Mouse (Mus musculus) MEL (cell line): Measurements from ENCODE around the gene Phf23. TPM values are rescaled to one million over a fixed set of nuclear protein-coding genes. Genes with fewer than 3 reads are reported as not detected.

Experiments
- DNase-seq: peaks from one replicate; pipeline ENCODE4 v3.0.0; 2011; ENCODE audit warnings: low read depth, low spot score
- H3K27ac ChIP-seq: 2 replicates; pipeline ENCODE4 v1.5.1; 2012; ENCODE audit warnings: low read depth, mild to moderate bottlenecking, control low read depth, low read length, moderate library complexity; ENCODE audit not compliant: control insufficient read depth
- H3K27me3 ChIP-seq, 2 experiments: fragments of 150-350 bp in 1 of 2; sonication (generic) in 1 of 2; 2 replicates each; pipeline ENCODE4 v1.6.1; 2012; ENCODE audit warnings: low read length in 2 of 2, mild to moderate bottlenecking in 2 of 2, improper control_type of control experiment in 1 of 2, moderate library complexity in 1 of 2; ENCODE audit not compliant: insufficient read depth in 2 of 2, control insufficient read depth in 1 of 2
- H3K36me3 ChIP-seq, 2 experiments: 2 replicates each; pipeline ENCODE4 v1.6.1; 2012 to 2014; ENCODE audit warnings: low read length in 2 of 2, improper control_type of control experiment in 1 of 2, inconsistent platforms in 1 of 2, mild to moderate bottlenecking in 1 of 2; ENCODE audit not compliant: insufficient read depth in 2 of 2, control insufficient read depth in 1 of 2
- H3K4me1 ChIP-seq, 2 experiments: fragments of 150-350 bp in 1 of 2; sonication (generic) in 1 of 2; 2 replicates each; pipeline ENCODE4 v1.6.1; 2012; ENCODE audit warnings: low read length in 2 of 2, improper control_type of control experiment in 1 of 2, mild to moderate bottlenecking in 1 of 2; ENCODE audit not compliant: insufficient read depth in 2 of 2, control insufficient read depth in 1 of 2
- H3K4me3 ChIP-seq, 2 experiments: fragments of 150-350 bp in 1 of 2; sonication (generic) in 1 of 2; 2 replicates each; pipeline ENCODE4 v1.5.1; 2012; ENCODE audit warnings: low read depth in 2 of 2, low read length in 2 of 2, mild to moderate bottlenecking in 2 of 2, moderate library complexity in 2 of 2, control low read depth in 1 of 2, improper control_type of control experiment in 1 of 2; ENCODE audit not compliant: control insufficient read depth in 1 of 2, insufficient read depth in 1 of 2
- H3K79me2 ChIP-seq: 2 replicates; pipeline ENCODE4 v1.6.1; 2012; ENCODE audit warnings: mild to moderate bottlenecking, low read length, moderate library complexity; ENCODE audit not compliant: control insufficient read depth, poor library complexity, insufficient read depth
- H3K9ac ChIP-seq: 2 replicates; pipeline ENCODE4 v1.6.1; 2012; ENCODE audit warnings: low read depth, mild to moderate bottlenecking, control low read depth, low read length, moderate library complexity; ENCODE audit not compliant: control insufficient read depth, poor library complexity, severe bottlenecking
- H3K9me3 ChIP-seq: fragments of 150-350 bp; sonication (generic); replicated peaks from 2 replicates; pipeline ENCODE4 v1.6.1; 2012; ENCODE audit warnings: mild to moderate bottlenecking, low read length, improper control_type of control experiment, moderate library complexity; ENCODE audit not compliant: insufficient read depth
- BHLHE40 ChIP-seq: IDR thresholded peaks from 2 replicates; pipeline ENCODE4 v1.6.1; 2012; ENCODE audit warnings: low read depth, mild to moderate bottlenecking, inconsistent platforms, low read length, improper control_type of control experiment, borderline replicate concordance
- CTCF ChIP-seq, 3 experiments: IDR thresholded peaks in 2 of 3; conservative IDR thresholded peaks in 1 of 3; 2 replicates each; pipeline ENCODE4 v1.5.1; 2011 to 2012; ENCODE audit warnings: low read length in 3 of 3, low read depth in 2 of 3, mild to moderate bottlenecking in 2 of 3, improper control_type of control experiment in 1 of 3, inconsistent platforms in 1 of 3, mixed read lengths in 1 of 3, moderate library complexity in 1 of 3; ENCODE audit not compliant: control insufficient read depth in 1 of 3, insufficient read depth in 1 of 3, poor library complexity in 1 of 3, severe bottlenecking in 1 of 3
- E2F4 ChIP-seq: IDR thresholded peaks from 2 replicates; pipeline ENCODE4 v1.6.1; 2011; ENCODE audit warnings: low read depth, low read length, improper control_type of control experiment, borderline replicate concordance
- ELF1 ChIP-seq: IDR thresholded peaks from 2 replicates; pipeline ENCODE4 v1.6.1; 2014; ENCODE audit warnings: low read depth, mild to moderate bottlenecking, inconsistent platforms, low read length, improper control_type of control experiment, moderate library complexity
- GATA1 ChIP-seq: IDR thresholded peaks from 2 replicates; pipeline ENCODE4 v1.6.1; 2011; ENCODE audit warnings: low read depth, low read length, improper control_type of control experiment
- JUND ChIP-seq: IDR thresholded peaks from 2 replicates; pipeline ENCODE4 v1.6.1; 2011; ENCODE audit warnings: low read depth, mild to moderate bottlenecking, improper control_type of control experiment, low read length
- KAT2A ChIP-seq: conservative IDR thresholded peaks from 2 replicates; pipeline ENCODE4 v1.6.1; 2012; ENCODE audit warnings: low read depth, low read length, improper control_type of control experiment, inconsistent platforms
- MAX ChIP-seq: IDR thresholded peaks from 2 replicates; pipeline ENCODE4 v1.6.1; 2011; ENCODE audit warnings: low read length, improper control_type of control experiment
- MAZ ChIP-seq: IDR thresholded peaks from 2 replicates; pipeline ENCODE4 v1.6.1; 2012; ENCODE audit warnings: low read depth, mild to moderate bottlenecking, inconsistent platforms, low read length, improper control_type of control experiment
- MEF2A ChIP-seq: IDR thresholded peaks from 2 replicates; pipeline ENCODE4 v1.6.1; 2014; ENCODE audit warnings: low read depth, mild to moderate bottlenecking, inconsistent platforms, low read length, improper control_type of control experiment; ENCODE audit not compliant: poor library complexity, insufficient replicate concordance, severe bottlenecking; ENCODE audit errors: extremely low read depth
- NRF1 ChIP-seq: IDR thresholded peaks from 2 replicates; pipeline ENCODE4 v1.6.1; 2014; ENCODE audit warnings: low read depth, mild to moderate bottlenecking, inconsistent platforms, low read length, improper control_type of control experiment, moderate library complexity; ENCODE audit not compliant: poor library complexity, insufficient read depth, severe bottlenecking
- POLR2A ChIP-seq, 2 experiments: IDR thresholded peaks; 2 replicates each; pipeline ENCODE4 v1.6.1; 2011 to 2012; ENCODE audit warnings: low read length in 2 of 2, mild to moderate bottlenecking in 2 of 2, control low read depth in 1 of 2, improper control_type of control experiment in 1 of 2, low read depth in 1 of 2, moderate library complexity in 1 of 2; ENCODE audit not compliant: control insufficient read depth in 1 of 2, insufficient read depth in 1 of 2, poor library complexity in 1 of 2
- RCOR1 ChIP-seq: IDR thresholded peaks from 2 replicates; pipeline ENCODE4 v1.6.1; 2012; ENCODE audit warnings: low read depth, mild to moderate bottlenecking, inconsistent platforms, low read length, improper control_type of control experiment
- SIN3A ChIP-seq: IDR thresholded peaks from 2 replicates; pipeline ENCODE4 v1.6.1; 2012; ENCODE audit warnings: low read length, improper control_type of control experiment, inconsistent platforms
- TAL1 ChIP-seq: IDR thresholded peaks from 2 replicates; pipeline ENCODE4 v1.6.1; 2012; ENCODE audit warnings: mild to moderate bottlenecking, inconsistent platforms, low read length, moderate library complexity, mixed read lengths
- TCF12 ChIP-seq: IDR thresholded peaks from 2 replicates; pipeline ENCODE4 v1.6.1; 2014; ENCODE audit warnings: low read depth, mild to moderate bottlenecking, inconsistent platforms, low read length, improper control_type of control experiment, moderate library complexity
- ZC3H11A ChIP-seq: IDR thresholded peaks from 2 replicates; pipeline ENCODE4 v1.6.1; 2012; ENCODE audit warnings: low read depth, mild to moderate bottlenecking, inconsistent platforms, low read length, improper control_type of control experiment
- polyA plus RNA-seq, 2 experiments: library from polyadenylated mRNA; stranded (reverse) in 1 of 2; unstranded in 1 of 2; fragments of >175 nt in 1 of 2; fragments of >200 nt in 1 of 2; gene quantifications; 2 replicates each; pipeline versions ENCODE4 v1.2.1 to v1.2.4; 2012; ENCODE audit warnings: low replicate concordance in 2 of 2, low read depth in 1 of 2; ENCODE audit not compliant: insufficient read length in 2 of 2, insufficient read depth in 1 of 2, missing spikeins in 1 of 2
- total RNA-seq: library from RNA; depleted of rRNA; stranded (reverse); fragments of 300-350 nt; gene quantifications from 2 replicates; pipeline ENCODE4 v1.2.3, GENCODE M21; 2012

The Phf23 gene
- total and polyA plus RNA-seq, 3 experiments = 108 to 112 TPM; not detected in 1

- Histone ChIP-seq H3K9ac (no peak overlapping the region), H3K36me3 (peaks cover 9 to 25% of the 10 kb centered on the region in 2 experiments), H3K4me1 (peaks cover 3 to 4% of the 10 kb centered on the region in 2 experiments; a peak in 2 of 4 replicates), H3K79me2 (peaks cover 14% of the 10 kb centered on the region), H3K4me3 (no peak overlapping the region), H3K27me3 (no peaks in the 10 kb centered on the region)
- no peak for DNase-seq
- TF ChIP-seq GATA1 (no peak), RCOR1 (no peak), ELF1 (no peak), NRF1 (no peak)
- TF ChIP-seq, all 39 proteins: peak for 0
- H3K9me3 ChIP-seq = no peaks in the 10 kb centered on the region
- no peak overlapping the region for H3K27ac ChIP-seq
Observed at GRCm38 (mm10) chr11:69974907-69975306, 20.7 kb upstream of the Phf23 start.

- H3K27me3 ChIP-seq = no peaks in the 10 kb centered on the region
- H3K4me3 ChIP-seq = no peak overlapping the region
- H3K9ac ChIP-seq = no peak overlapping the region
- DNase-seq = no peak
- peaks cover 20% of the 10 kb centered on the region for H3K79me2 ChIP-seq
- no peak overlapping the region for H3K27ac ChIP-seq
- H3K9me3 ChIP-seq = no peaks in the 10 kb centered on the region
- TF ChIP-seq BHLHE40 (no peak), CTCF (IDR thresholded peaks at IDR 0.05 in 2 of 3, conservative IDR thresholded peaks at IDR 0.05 in 1 of 3; ENCODE audit: control insufficient read depth in 1 of 3, insufficient read depth in 1 of 3, low read depth in 2 of 3, low read length in 3 of 3, poor library complexity in 1 of 3, severe bottlenecking in 1 of 3) (no peak), MAZ (no peak), TCF12 (no peak), E2F4 (no peak), NRF1 (no peak), ZC3H11A (no peak), POLR2A (IDR thresholded peaks at IDR 0.05; ENCODE audit: control insufficient read depth in 1 of 2, insufficient read depth in 1 of 2, low read depth in 1 of 2, low read length in 2 of 2, poor library complexity in 1 of 2) (no peak), TAL1 (no peak), JUND (no peak), MAX (no peak), KAT2A (no peak), MEF2A (no peak), SIN3A (no peak)
- H3K4me1 ChIP-seq = peaks cover 3 to 4% of the 10 kb centered on the region in 2 experiments; a peak in 2 of 4 replicates
- peaks cover 9 to 22% of the 10 kb centered on the region in 2 experiments for H3K36me3 ChIP-seq
Observed at GRCm38 (mm10) chr11:69976271-69976670, 19.3 kb upstream of the Phf23 start.
